25 mouse cellular contexts compared by ENCODE assay signal in genomic region chr11:35179305-35179704, GRCm38 (mm10). TPM values are rescaled to one million over a fixed set of nuclear protein-coding genes. Genes with fewer than 3 reads are reported as not detected.
DNase-seq lines count a peak whose midpoint lies in the region; ATAC-seq and TF ChIP-seq lines count a peak whose summit lies in the region.
"Had no signal": no experiment of that assay in that cellular context is flagged by ENCODE, and none has a peak within 500 bp of the region (broad histone marks: within the 10 kb centered on the region; RNA-seq: fewer than 3 reads in every experiment).

No protein-coding gene starts in this region.

- H3K27me3 ChIP-seq in forebrain, embryonic 16.5 days (replicated peaks; ENCODE audit: control insufficient read depth, insufficient read depth, low read length): no peaks in the 10 kb centered on the region
- H3K27me3 ChIP-seq in forebrain, embryonic 15.5 days: no peaks in the 10 kb centered on the region
- H3K27me3 ChIP-seq in limb, embryonic 11.5 days (ENCODE audit: control insufficient read depth, insufficient read depth, low read length): no peaks in the 10 kb centered on the region
- H3K27me3 ChIP-seq in limb, embryonic 10.5 days (ENCODE audit: low read depth, poor library complexity, severe bottlenecking): no peaks in the 10 kb centered on the region
- H3K27me3 ChIP-seq in lung, postnatal 0 days (replicated peaks; ENCODE audit: insufficient read depth, low read length): no peaks in the 10 kb centered on the region
- H3K27me3 ChIP-seq: heart, embryonic 12.5 days; heart, embryonic 15.5 days; hindbrain, embryonic 13.5 days; intestine, embryonic 15.5 days had no signal

- no peak overlapping the region for H3K4me2 ChIP-seq in forebrain, embryonic 16.5 days (ENCODE audit: low read length)
- no peak overlapping the region for H3K4me2 ChIP-seq in forebrain, embryonic 15.5 days (replicated peaks)
- no peak overlapping the region for H3K4me2 ChIP-seq in limb, embryonic 11.5 days (ENCODE audit: low read depth, severe bottlenecking)
- H3K4me2 ChIP-seq in lung, postnatal 0 days (replicated peaks; ENCODE audit: low read depth, low read length): no peak overlapping the region
- H3K4me2 ChIP-seq: heart, embryonic 15.5 days; hindbrain, embryonic 13.5 days; intestine, embryonic 15.5 days had no signal

- no peak for TF ChIP-seq CTCF in lung, postnatal 0 days (IDR thresholded peaks at IDR 0.05)

- no peaks in the 10 kb centered on the region for H3K36me3 ChIP-seq in forebrain, embryonic 16.5 days (ENCODE audit: control insufficient read depth, insufficient read depth)
- no peaks in the 10 kb centered on the region for H3K36me3 ChIP-seq in forebrain, embryonic 15.5 days
- H3K36me3 ChIP-seq in limb, embryonic 11.5 days (ENCODE audit: control insufficient read depth, insufficient read depth, low read length): no peaks in the 10 kb centered on the region
- H3K36me3 ChIP-seq in limb, embryonic 10.5 days: peaks cover 34% of the 10 kb centered on the region
- no peaks in the 10 kb centered on the region for H3K36me3 ChIP-seq in lung, postnatal 0 days (ENCODE audit: insufficient read depth, low read length)
- H3K36me3 ChIP-seq: heart, embryonic 12.5 days; heart, embryonic 15.5 days; hindbrain, embryonic 10.5 days; hindbrain, embryonic 13.5 days; intestine, embryonic 15.5 days had no signal

- peak; percentile 73 for ATAC-seq in forebrain, embryonic 16.5 days
- no peak; the same call in 1 of the 2 replicates for ATAC-seq in forebrain, embryonic 15.5 days (replicated peaks)
- no peak for ATAC-seq in limb, embryonic 11.5 days (ENCODE audit: insufficient number of reproducible peaks, low FRiP score, low TSS enrichment, low read depth)
- no peak for ATAC-seq in lung, postnatal 0 days
- ATAC-seq: activated CD4-positive, CD25-positive, alpha-beta regulatory T cell, adult 4 months; CD4-positive, CD25-positive, alpha-beta regulatory T cell, adult 4 months; hindbrain, embryonic 16.5 days; intestine, embryonic 15.5 days had no signal

- 0 out of 2 replicates have a peak, but pooled peaks cover 2% of the 10 kb centered on the region for H3K4me1 ChIP-seq in forebrain, embryonic 16.5 days (replicated peaks; ENCODE audit: control insufficient read depth, insufficient read depth, low read length)
- peaks cover 8% of the 10 kb centered on the region for H3K4me1 ChIP-seq in forebrain, embryonic 15.5 days
- peaks cover 9% of the 10 kb centered on the region for H3K4me1 ChIP-seq in limb, embryonic 11.5 days (ENCODE audit: control insufficient read depth, insufficient read depth, low read length)
- H3K4me1 ChIP-seq in limb, embryonic 10.5 days: peaks cover 21% of the 10 kb centered on the region
- H3K4me1 ChIP-seq in lung, postnatal 0 days (ENCODE audit: insufficient read depth, low read depth, low read length): 0 out of 2 replicates have a peak, but pooled peaks cover 5% of the 10 kb centered on the region

- WGBS in forebrain, embryonic 16.5 days: 26% methylated on average over 8 of the region's 8 CpGs
- WGBS in forebrain, embryonic 15.5 days: 27% methylated on average over 8 of the region's 8 CpGs
- 58% methylated on average over 8 of the region's 8 CpGs for WGBS in limb, embryonic 11.5 days
- 59% methylated on average over 8 of the region's 8 CpGs for WGBS in limb, embryonic 10.5 days
- 57% methylated on average over 8 of the region's 8 CpGs for WGBS in lung, postnatal 0 days

- DNase-seq in limb, embryonic 11.5 days (ENCODE audit: low spot score): peak; percentile 19
- no peak for DNase-seq in limb, embryonic 10.5 days (ENCODE audit: low spot score)
- DNase-seq in lung, postnatal 36 days: peak; percentile 25
- DNase-seq in lung, postnatal 0 days (ENCODE audit: low spot score): no peak
- no peak for DNase-seq in thymus, postnatal 14 days
- DNase-seq: adrenal gland, adult 8-10 months; adrenal gland, postnatal 25 days; cerebellum, adult 18-20 months; cerebellum, adult 9-10 months; cerebellum, postnatal 14 days; gastrocnemius, postnatal 25 days; heart, adult 18-20 months; heart, postnatal 10 days; heart, postnatal 36 days had no signal

- no peak overlapping the region for H3K27ac ChIP-seq in forebrain, embryonic 16.5 days (ENCODE audit: low read length)
- no peak overlapping the region for H3K27ac ChIP-seq in forebrain, embryonic 15.5 days (replicated peaks)
- no peak overlapping the region for H3K27ac ChIP-seq in limb, embryonic 11.5 days (replicated peaks; ENCODE audit: low read depth, low read length)
- no peak overlapping the region for H3K27ac ChIP-seq in limb, embryonic 10.5 days
- no peak overlapping the region for H3K27ac ChIP-seq in lung, postnatal 0 days (ENCODE audit: low read length)
- H3K27ac ChIP-seq: heart, embryonic 15.5 days; hindbrain, embryonic 10.5 days; hindbrain, embryonic 13.5 days; intestine, embryonic 15.5 days had no signal

- H3K9me3 ChIP-seq in forebrain, embryonic 16.5 days (ENCODE audit: control insufficient read depth, low read length): no peaks in the 10 kb centered on the region
- no peaks in the 10 kb centered on the region for H3K9me3 ChIP-seq in forebrain, embryonic 15.5 days
- no peaks in the 10 kb centered on the region for H3K9me3 ChIP-seq in limb, embryonic 11.5 days (ENCODE audit: control insufficient read depth, low read length)
- no peaks in the 10 kb centered on the region for H3K9me3 ChIP-seq in limb, embryonic 10.5 days (replicated peaks)
- no peaks in the 10 kb centered on the region for H3K9me3 ChIP-seq in lung, postnatal 0 days (ENCODE audit: low read length)
- H3K9me3 ChIP-seq: heart, embryonic 12.5 days; heart, embryonic 15.5 days; hindbrain, embryonic 10.5 days; hindbrain, embryonic 13.5 days; intestine, embryonic 15.5 days had no signal

- no peak overlapping the region for H3K4me3 ChIP-seq in forebrain, embryonic 16.5 days (replicated peaks; ENCODE audit: low read length)
- no peak overlapping the region for H3K4me3 ChIP-seq in forebrain, embryonic 15.5 days
- no peak overlapping the region for H3K4me3 ChIP-seq in limb, embryonic 11.5 days (ENCODE audit: low read depth, low read length)
- no peak overlapping the region for H3K4me3 ChIP-seq in limb, embryonic 10.5 days
- no peak overlapping the region for H3K4me3 ChIP-seq in lung, postnatal 0 days (ENCODE audit: low read depth, low read length)
- H3K4me3 ChIP-seq: heart, embryonic 12.5 days; heart, embryonic 15.5 days; hindbrain, embryonic 10.5 days; hindbrain, embryonic 13.5 days; intestine, embryonic 15.5 days had no signal

- no peak overlapping the region for H3K9ac ChIP-seq in forebrain, embryonic 16.5 days (replicated peaks; ENCODE audit: low read depth, low read length)
- no peak overlapping the region for H3K9ac ChIP-seq in forebrain, embryonic 15.5 days (replicated peaks)
- no peak overlapping the region for H3K9ac ChIP-seq in limb, embryonic 11.5 days (ENCODE audit: low read length)
- H3K9ac ChIP-seq in lung, postnatal 0 days (replicated peaks; ENCODE audit: low read depth): no peak overlapping the region
- H3K9ac ChIP-seq: heart, embryonic 12.5 days; heart, embryonic 15.5 days; hindbrain, embryonic 13.5 days; intestine, embryonic 15.5 days had no signal

- no peak for TF ChIP-seq EP300 in lung, postnatal 0 days (IDR thresholded peaks at IDR 0.05)

RNA-seq across cellular contexts. Expression of gene Slit3, which starts 58.3 kb away (rescaled TPM):
- polyA plus RNA-seq in forebrain, embryonic 16.5 days (2015; fragmentation: Nextera tagmentation; extraction: Ambion mirVana): 5.8 and 6.0 TPM in 2 replicates
- 5.9 and 6.4 TPM in 2 replicates for polyA plus RNA-seq in forebrain, embryonic 15.5 days (2015; fragmentation: Nextera tagmentation; extraction: Ambion mirVana)
- 30.6 and 40.7 TPM in 2 replicates for polyA plus RNA-seq in limb, embryonic 11.5 days (2014; fragmentation: Nextera tagmentation; extraction: Ambion mirVana)
- polyA plus RNA-seq in limb, embryonic 10.5 days (2016; fragmentation: Nextera tagmentation; extraction: Ambion mirVana): 20.2 and 21.9 TPM in 2 replicates
- polyA plus RNA-seq in lung, postnatal 0 days (2015; fragmentation: Nextera tagmentation; extraction: Ambion mirVana): 13.1 and 14.2 TPM in 2 replicates
- polyA plus RNA-seq: activated CD4-positive, CD25-positive, alpha-beta regulatory T cell, adult 4 months; C2C12; CD4-positive, CD25-positive, alpha-beta regulatory T cell, adult 4 months had no signal

Comparison
In these comparisons a context has a peak if more than half of its experiments do, and no peak if none do; other contexts are left out.
1. DNase-seq: peak in limb, embryonic 11.5 days (single experiment) and lung, postnatal 36 days (single experiment); none in limb, embryonic 10.5 days (single experiment), lung, postnatal 0 days (single experiment) and thymus, postnatal 14 days (single experiment).